Mouse (Mus musculus) layer of hippocampus, postnatal 14 days (tissue): ENCODE results near the gene Ybx1. TPM values are rescaled to one million over a fixed set of nuclear protein-coding genes. Genes with fewer than 3 reads are reported as not detected.

Experiments used
- DNase-seq, 2 experiments: peaks; one replicate each; pipeline ENCODE4 v3.0.0; 2021 to 2022; ENCODE audit warnings: low spot score in 2 of 2, mixed read lengths in 1 of 2
- total RNA-seq, 2 experiments: library from RNA; stranded (reverse); gene quantifications; 2 replicates each; pipeline ENCODE4 v1.2.3; 2021

The Ybx1 gene
- total RNA-seq, 2 experiments from 2014 or later = 465 to 518 TPM

DNA sequence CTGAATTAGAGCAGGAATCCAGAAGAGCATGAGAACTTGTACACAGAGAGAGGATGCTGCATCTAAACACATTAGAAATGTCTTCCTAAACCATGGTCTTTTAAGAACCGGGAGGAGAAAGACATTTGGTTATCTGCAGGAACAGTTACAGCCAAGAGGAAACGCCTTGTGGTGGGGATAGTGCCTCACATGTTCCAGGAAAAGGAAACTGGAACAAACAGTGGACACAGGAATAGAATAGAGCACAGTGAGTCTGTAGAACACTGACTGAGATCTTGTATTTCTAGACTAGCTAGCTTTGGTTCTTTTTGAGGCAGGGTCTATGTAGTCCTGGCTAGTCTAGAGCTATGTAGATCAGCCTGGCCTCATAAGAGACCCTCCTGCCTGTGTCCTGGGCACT lies 19.2 kb downstream of the Ybx1 start:
- DNase-seq = no peak

DNA sequence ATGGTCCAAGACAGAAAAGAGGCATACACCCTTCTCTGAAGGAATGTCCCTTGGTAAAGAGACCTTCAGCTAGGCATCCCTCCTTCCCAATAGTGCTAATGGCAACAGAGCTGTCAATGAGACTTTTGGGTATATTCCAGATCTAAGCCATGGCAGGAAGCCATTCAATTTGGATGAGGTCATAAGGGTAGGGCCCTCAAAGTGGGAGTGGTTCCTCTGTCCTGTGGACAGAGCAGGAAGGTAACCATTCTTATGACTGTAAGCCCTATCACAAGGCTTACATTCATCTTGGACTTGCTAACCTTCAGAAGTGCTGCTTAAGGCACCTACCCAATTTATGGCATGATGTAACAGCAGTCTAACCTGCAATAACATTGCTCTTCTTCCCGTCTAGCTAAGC lies 19.8 kb downstream of the Ybx1 start:
- DNase-seq = no peak

DNA sequence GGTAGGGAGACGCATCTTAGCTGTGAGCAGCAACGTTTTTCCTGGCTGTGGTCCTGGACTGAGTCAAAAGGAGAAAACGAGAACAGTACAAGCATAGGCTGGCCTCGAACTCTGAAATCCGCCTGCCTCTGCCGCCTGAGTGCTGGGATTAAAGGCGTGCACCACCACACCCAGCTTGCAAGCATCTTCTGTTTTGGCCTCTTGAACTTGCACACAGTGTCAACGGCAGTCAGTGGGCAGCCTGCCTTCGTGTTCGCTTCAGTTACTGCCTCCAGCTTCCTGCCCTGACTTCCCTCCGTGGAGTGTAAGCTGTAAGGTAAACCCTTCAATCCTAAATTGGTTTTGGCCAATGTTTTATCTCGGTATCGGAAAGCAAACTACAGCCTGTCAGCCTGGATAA lies 27.8 kb downstream of the Ybx1 start:
- DNase-seq = no peak

DNA sequence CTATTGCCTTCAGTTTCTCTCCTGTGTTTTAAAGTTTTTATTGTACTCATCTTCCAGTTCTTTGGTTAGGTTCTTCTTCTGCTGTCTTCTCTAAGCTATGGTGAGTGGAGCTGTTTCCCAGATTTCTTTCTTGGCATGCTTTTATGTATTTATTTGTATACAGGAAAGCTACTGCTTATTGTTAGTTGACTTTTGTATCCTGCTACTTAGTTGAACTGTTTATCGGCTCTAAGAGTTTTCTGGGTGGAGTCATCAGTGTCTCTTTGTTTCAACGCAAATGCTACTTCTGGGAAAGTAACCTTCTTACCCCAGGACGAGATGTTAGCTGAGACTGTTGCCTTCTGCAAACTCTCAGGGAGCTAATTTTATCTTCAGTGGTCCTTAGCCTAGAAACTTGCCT lies 30.9 kb downstream of the Ybx1 start:
- no peak for DNase-seq

DNA sequence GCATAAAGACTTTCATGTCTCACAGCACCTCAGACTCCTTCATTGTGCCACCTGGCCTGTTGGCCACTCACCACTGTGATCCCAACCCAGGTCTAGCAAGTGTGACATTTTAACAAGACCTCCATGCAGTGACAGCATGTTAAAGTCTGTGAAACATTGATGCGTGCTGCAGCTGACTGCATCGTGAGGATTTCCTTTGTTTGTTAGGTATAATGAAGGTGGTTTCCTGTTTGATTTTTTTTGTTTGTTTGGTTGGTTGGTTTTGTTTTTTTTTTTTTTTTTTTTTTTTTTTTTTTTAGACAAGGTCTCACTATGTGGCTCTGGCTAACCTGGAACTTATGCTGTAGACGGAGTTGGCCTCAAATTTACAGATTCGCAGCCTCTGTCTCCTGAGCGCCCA lies 31.9 kb downstream of the Ybx1 start:
- no peak for DNase-seq

GRCm38 (mm10) chr4:119261087-119261713 lies 33.2 kb downstream of the Ybx1 start:
- no peak for DNase-seq

GRCm38 (mm10) chr4:119259344-119260254 lies 34.8 kb downstream of the Ybx1 start:
- DNase-seq = no peak

- no peak for DNase-seq
These were observed 37.3 kb downstream of the Ybx1 start for GRCm38 (mm10) chr4:119257083-119257482.

DNA sequence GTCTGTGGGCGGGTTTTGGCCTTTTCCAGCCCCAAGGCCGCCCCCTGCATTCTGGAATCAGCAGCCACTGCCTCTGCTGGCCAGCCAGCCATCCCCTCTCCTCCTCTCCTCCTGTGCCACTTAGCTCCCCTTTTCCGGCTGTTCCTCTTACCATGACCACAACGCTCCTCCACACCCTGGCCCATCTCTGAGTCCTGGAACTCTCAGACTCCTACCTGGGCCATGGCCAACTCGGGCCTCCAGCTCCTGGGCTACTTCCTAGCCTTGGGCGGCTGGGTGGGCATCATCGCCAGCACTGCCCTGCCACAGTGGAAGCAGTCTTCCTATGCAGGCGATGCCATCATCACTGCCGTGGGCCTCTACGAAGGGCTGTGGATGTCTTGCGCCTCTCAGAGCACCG lies 39.1 kb downstream of the Ybx1 start, which contains the start of gene Cldn19:
Gene Cldn19 (plus strand): TSS at position 64 of the 400 bp plus-strand sequence.
- DNase-seq = no peak

- DNase-seq = peak; percentile 17 to 22
These were observed 40.3 kb downstream of the Ybx1 start for GRCm38 (mm10) chr4:119254012-119254618.

GRCm38 (mm10) chr4:119252025-119252808 lies 42.2 kb downstream of the Ybx1 start:
- DNase-seq = no peak

GRCm38 (mm10) chr4:119248407-119248965 lies 45.9 kb downstream of the Ybx1 start:
- no peak for DNase-seq

GRCm38 (mm10) chr4:119247462-119248235 lies 46.8 kb downstream of the Ybx1 start:
- peak; percentile 57 to 73 for DNase-seq

GRCm38 (mm10) chr4:119246688-119247225 lies 47.6 kb downstream of the Ybx1 start:
- no peak for DNase-seq

- no peak for DNase-seq
These were observed 48.4 kb downstream of the Ybx1 start for GRCm38 (mm10) chr4:119245961-119246360.

DNA sequence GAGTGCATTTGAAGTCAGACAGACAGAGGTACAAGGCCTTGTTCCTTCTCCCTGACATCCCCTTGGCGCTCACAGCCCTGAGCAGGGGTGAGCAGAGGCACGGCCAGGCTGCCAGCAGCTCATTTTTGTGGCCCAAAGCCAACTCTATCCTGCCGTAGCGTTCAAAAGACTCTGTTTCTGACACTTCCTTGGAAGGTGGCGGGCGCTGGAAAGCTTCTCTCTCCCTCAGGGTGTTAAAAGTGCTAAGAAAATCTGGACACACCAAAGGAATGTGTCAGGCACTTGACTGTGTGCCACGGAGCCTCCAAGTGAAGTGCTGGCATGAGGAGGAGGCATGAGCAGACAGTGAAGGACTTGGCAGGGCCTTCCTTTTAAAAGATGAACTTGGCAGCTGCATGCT lies 48.8 kb downstream of the Ybx1 start:
- no peak for DNase-seq

- DNase-seq = no peak
These were observed 49.8 kb downstream of the Ybx1 start for GRCm38 (mm10) chr4:119244468-119245240.

GRCm38 (mm10) chr4:119242571-119242970 lies 51.8 kb downstream of the Ybx1 start:
- no peak for DNase-seq

DNA sequence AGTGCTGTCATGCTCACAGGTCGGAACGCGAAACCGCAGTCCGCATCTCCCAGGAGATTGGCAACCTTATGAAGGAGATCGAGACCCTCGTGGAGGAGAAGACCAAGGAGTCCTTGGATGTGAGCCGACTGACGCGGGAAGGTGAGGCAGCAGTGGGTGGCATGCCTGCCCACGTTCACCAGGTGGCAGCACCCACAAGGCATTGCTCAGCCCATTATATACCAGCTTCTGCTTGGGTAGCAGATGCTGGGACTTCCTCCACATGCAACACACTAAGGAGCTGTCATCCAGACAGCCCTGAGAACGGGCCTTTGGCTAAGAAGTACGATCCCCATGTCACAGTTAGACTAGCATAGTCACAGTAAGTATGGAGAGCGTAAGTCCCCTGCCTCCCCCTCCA lies 52.7 kb downstream of the Ybx1 start:
- DNase-seq = peak; percentile 31 to 54
